Mouse (Mus musculus) spleen, adult 2 months (tissue): ENCODE results near the gene Baz1b.

Experiments used
- CTCF ChIP-seq: fragments of 200-500 bp; IDR thresholded peaks from 2 replicates; pipeline ENCODE4 v1.5.1; 2011; ENCODE audit warnings: mild to moderate bottlenecking, inconsistent platforms; ENCODE audit not compliant: insufficient read depth, insufficient read length, insufficient replicate concordance; ENCODE audit errors: extremely low read depth
- POLR2A ChIP-seq: fragments of 200-500 bp; IDR thresholded peaks from 2 replicates; pipeline ENCODE4 v1.6.1; 2011; ENCODE audit warnings: low read depth, low read length, inconsistent platforms

DNA sequence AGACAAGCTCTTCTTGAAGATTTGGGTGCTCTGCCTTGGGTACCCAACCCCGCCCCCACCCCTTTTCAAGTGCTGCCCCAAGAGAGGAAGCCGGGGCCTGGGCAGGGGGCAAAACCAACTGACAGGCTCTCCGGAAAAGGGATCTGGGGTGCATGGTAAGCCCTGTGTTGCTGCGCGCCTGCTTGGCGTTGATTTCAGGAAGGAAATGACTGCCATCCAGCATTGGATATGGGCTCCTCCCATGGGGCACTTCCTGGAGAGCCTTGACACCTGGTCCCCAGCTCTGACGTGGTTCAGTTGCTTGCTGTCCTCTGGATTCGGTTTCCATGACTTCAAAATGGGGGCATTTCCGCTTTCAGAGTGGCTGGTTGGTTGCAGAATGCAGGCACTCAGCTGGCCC is 77.5 kb downstream of the Baz1b start:
- TF ChIP-seq CTCF (no peak), POLR2A (no peak)
